Mouse (Mus musculus) cerebral cortex, adult 2 months (tissue): ENCODE measurements around the gene Ccnl1.

Experiments
- WGBS: fragments of 180-500 bp; shearing (Covaris S2); methylation state at CpG from one replicate; pipeline ENCODE4 v1.1.7; 2018; 5-methylcytosine and 5-hydroxymethylcytosine counted together

The Ccnl1 gene

DNA sequence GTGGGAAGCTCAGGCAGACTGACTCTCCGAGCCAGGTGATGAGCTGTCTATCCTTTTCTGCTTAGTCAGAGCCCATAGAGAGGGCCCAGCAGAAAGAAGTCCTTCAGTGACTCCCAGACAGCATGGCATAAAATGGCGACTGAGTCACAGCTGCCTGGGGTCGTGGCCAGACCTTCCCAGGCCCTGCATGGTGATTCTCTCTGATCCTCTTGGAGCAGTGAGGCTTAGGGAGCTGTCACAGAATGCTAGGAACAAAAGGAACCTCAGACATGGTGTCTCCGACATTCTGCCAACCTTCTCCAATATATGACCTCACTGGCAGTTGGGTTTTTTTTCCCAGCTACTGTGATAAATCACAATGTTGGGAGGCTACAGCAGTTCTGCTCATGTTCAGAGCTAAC is 30.9 kb downstream of the Ccnl1 start:
- WGBS = 76% methylated on average over 4 of the region's 4 CpGs

GRCm38 (mm10) chr3:65926426-65926825 is 31.6 kb downstream of the Ccnl1 start:
- WGBS = 85% methylated on average over 5 of the region's 5 CpGs

DNA sequence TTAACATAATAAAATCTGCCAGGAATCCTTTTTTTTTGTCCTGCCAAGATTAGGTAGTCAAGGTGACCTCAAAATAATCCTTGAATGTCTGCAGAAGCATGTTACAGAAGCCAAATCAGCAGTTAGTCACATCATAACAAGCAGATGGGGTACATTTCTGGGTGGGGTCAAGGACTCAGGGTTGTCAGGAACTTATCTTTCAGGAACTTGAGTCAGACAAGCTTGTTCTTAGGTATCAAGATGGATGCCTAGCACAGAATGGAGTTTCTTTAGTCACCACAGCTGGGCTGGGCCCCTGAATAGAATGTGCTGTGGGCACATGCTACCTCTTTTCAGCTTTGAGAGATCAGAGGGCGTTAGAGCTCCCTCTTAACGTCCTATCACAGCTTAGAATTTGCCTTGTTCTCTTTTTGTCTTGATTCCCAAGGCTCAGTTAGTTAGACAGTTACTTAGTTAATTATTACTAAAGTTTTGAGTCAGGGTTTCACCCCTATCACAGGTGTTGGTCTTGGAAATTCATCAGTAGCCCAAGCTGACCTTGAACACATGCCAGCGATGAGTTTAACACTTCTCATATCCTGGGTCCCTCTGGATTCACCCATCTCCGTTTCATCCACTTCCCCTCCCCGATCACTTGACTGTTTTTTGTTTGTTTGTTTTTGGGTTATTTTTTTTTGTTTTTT is 32.9 kb downstream of the Ccnl1 start:
- WGBS = 87% methylated on average over 5 of the region's 5 CpGs

- WGBS = 23% methylated on average over 6 of the region's 6 CpGs
Observed at GRCm38 (mm10) chr3:65922420-65922819, 35.6 kb downstream of the Ccnl1 start.

- WGBS = 77% methylated on average over 1 of the region's 1 CpGs
Observed at GRCm38 (mm10) chr3:65921671-65922070, 36.4 kb downstream of the Ccnl1 start.

- 97% methylated on average over 2 of the region's 2 CpGs for WGBS
Observed at GRCm38 (mm10) chr3:65919016-65919415, 39.0 kb downstream of the Ccnl1 start.

- WGBS = 67% methylated on average over 4 of the region's 4 CpGs
Observed at GRCm38 (mm10) chr3:65912928-65913327, 45.1 kb downstream of the Ccnl1 start.

GRCm38 (mm10) chr3:65912217-65912616 is 45.8 kb downstream of the Ccnl1 start:
- WGBS = 46% methylated on average over 11 of the region's 11 CpGs

DNA sequence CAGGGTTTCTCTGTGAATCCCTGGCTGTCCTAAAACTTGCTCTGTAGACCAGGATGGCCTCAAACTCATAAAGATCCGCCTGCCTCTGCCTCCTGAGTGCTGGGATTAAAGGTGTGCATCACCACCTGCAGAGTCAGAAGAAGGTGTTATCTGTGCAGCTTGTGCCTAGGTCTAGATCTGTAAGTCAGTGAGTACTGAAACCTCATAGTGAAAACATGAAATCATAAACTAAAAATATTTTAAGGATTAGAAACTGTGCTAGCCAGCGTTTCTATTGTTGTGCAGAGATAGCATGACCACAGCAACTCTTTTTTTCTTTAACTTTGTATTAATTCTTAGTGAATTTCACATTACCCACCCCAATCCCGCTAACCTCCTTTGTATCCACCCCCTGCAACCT is 46.8 kb downstream of the Ccnl1 start:
- 87% methylated on average over 3 of the region's 3 CpGs for WGBS

DNA sequence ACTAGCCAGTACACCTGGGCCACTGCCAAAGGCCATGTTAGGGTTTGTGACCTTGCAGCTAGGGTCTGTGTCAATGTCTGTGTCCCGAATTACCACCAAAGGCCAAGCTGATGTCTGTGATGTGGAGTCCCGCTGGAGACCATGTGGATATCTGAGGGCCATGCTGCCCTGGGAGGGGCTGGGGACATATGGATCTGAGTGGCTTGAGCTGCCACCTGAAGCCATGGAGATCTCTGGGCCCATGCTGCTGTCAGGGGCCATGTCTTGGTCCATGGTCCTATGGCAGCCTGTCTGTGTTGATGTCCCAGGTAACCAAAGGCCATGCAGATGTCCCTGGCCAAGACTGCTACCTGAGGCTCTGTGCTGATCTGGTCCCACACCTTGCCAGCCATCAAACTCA is 48.6 kb downstream of the Ccnl1 start:
- WGBS = 98% methylated on average over 2 of the region's 2 CpGs

- 98% methylated on average over 4 of the region's 4 CpGs for WGBS
Observed at GRCm38 (mm10) chr3:65907536-65907935, 50.5 kb downstream of the Ccnl1 start.

GRCm38 (mm10) chr3:65905281-65906169 is 52.5 kb downstream of the Ccnl1 start:
- 41% methylated on average over 7 of the region's 7 CpGs for WGBS

GRCm38 (mm10) chr3:65904711-65905110 is 53.3 kb downstream of the Ccnl1 start:
- 46% methylated on average over 6 of the region's 6 CpGs for WGBS

DNA sequence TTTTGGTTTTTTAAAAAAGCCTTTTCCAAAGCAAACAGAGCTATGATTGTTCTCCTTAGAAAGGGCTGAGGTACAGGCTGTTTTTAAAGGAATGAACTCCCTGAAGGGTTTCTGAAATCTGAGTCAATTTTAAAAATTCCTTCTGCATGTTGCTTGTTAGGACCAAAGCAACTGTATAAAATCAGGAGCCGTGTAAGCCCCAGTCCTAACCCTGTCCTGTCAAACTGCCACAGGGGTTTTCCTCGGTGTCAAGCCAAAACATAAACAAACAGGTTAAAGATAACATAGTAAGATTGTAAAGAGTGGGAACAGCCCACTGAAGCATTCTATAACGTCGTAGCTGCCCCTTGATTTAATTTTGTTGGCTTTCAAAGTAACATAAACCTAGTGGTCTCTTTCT is 53.9 kb downstream of the Ccnl1 start:
- 61% methylated on average over 4 of the region's 4 CpGs for WGBS

DNA sequence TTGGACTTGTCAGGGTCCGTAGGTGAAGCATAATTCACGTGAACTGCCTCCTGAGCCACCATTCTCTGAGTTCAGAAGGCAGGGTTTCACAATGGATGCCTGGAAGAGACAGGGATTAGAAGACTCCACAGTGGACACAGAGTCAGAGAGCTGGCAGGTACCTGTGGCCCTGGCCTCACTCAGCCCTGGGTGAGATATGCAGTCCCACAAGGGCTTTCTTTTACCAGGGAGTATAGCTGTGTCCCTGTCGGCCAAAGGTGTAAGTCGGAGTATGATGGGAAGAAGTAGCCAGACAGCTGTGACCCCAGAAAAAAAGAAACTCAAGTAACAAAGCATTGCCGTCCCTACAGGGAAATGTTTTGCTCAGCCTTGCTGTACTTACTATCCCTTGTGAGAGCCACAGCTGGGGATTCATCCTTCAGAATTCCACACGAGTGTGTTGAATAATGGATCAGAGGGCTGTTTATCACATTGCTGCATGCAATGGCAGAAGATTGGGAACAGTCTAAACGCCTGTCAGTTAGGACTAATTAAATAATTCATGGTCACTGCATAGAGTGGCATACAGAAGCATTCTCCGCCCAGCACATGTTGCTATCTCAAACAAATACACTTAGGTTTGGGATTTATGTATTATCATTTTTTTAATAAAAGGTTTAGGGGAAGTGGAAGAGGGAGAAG is 59.3 kb downstream of the Ccnl1 start:
- WGBS = 81% methylated on average over 8 of the region's 8 CpGs

DNA sequence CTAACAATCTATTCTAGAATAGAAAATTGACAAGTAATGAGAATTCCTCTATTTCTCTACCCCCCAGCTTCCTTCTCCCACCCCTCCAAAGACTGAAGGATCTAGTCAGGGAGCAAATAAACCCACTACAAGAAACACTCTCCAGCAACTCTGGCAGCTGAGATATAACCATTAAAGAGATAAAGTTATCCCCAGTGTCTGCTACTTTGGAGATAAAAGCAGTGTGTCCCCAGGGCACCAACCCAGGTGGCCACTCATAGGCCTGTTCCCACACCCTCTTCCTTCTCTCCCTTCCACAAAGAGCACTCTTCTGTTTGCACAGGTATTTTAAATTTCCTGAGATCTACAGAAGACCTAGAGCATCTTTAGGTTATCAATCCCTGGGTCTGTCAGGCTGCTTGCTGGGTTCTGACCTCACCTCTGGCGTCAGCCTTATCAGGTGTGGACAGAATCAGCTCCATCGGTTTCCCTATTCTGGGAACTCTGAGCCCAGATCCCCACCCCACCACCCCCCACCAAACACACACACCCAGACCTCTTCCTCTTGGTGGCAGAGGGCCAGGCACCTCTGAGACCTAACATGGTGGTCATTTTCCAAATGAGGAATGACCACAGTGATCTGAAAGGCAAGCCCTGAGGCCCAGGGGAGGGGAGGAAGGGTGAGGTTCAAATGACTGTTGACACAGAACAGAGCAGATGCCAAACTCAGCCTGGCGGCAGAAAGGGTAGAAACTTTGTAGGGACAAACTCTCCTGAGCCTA is 60.6 kb downstream of the Ccnl1 start:
- WGBS = 82% methylated on average over 3 of the region's 3 CpGs
